Mouse (Mus musculus): ENCODE results near the gene Pheta1.

Pheta1 gene

DNA sequence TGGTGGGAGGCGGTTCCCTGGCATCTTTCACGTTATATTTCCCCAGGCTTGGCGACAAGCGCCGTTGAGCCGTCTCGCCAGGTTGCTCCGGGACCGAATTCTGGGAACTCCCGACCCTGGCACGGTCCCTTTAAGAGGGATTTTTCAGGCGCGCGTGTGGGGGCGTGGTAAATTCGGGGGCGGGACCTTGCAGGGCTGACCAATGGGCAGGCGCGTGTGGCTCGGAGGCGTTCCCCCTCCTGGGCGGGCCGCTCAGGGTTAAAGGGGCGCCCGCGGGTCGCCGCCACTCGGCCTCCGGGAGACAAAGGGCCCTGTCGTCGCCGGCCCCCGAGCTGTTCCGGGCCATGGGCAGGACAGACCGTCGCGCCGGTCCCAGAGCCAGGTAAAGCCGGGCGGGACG, at the start of gene Pheta1:
TSS of gene Pheta1 (plus strand) at position 242 of the 400 bp plus-strand sequence.
- peak; percentile 95 for DNase-seq

DNA sequence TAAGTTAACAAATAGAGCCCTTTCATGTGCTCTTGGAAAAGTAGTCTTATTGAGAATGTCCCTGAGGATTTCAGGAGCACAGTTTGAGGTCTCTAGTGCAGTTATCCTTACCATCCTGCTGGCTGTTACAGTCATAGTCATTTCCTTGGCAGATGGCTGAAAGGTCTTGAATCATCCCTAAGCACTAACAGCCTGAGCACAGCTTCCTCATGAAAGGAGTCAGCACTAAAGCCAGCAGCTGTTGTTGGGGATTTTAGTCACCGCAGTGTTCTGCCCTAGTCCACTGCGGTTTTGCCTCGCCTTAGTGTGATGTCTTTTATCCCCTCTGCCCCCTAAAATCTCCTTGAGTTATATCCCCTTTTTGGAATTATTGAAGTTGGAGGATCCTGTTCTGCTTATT, 41.6 kb upstream of the Pheta1 start:
- no peak for DNase-seq

DNA sequence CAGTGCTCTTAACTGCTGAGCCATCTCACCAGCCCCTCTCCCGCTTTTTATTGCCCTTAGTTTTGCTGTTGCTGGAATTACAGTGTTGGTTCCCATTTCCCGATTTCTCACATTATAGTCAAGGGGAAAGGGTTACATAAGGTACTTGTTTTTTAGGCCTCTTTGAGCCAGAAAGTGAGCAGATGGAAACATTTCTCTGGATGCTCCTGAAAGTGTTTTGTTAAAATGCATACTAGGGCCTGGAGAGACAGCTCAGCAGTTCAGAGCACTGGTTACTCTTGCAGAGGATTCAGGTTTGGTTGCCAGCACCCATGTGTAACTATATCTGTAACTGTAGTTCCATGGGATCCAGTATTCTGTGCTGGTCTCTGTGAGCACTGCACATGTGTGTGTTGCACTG, 40.6 kb upstream of the Pheta1 start:
- DNase-seq = no peak

DNA sequence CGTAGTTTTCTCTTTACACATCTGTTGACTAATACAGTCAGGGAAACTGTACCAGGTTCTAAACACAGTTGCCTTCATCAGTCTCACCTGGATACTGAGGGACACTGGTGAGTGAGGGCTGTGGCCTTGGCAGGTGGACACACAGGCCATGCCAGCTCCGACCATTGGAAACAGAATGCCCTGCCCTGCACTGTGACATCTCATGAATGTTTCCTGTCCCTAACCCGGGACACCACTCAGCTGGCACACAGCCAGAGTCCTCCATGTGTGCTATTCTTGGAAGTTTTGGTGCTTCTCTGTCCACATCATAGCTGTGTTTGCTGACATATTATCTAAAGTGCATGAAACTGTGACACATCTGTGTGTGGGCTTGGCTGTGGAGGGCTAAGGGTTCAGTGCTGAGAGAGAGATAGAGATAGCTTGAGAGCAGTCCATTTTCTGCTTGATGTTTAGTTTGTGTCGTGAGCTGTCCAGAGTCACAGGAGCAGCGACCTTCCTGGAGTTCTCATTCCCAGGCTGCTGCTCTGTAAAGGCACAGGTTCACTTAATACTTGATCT, 39.0 kb upstream of the Pheta1 start:
- no peak for DNase-seq

DNA sequence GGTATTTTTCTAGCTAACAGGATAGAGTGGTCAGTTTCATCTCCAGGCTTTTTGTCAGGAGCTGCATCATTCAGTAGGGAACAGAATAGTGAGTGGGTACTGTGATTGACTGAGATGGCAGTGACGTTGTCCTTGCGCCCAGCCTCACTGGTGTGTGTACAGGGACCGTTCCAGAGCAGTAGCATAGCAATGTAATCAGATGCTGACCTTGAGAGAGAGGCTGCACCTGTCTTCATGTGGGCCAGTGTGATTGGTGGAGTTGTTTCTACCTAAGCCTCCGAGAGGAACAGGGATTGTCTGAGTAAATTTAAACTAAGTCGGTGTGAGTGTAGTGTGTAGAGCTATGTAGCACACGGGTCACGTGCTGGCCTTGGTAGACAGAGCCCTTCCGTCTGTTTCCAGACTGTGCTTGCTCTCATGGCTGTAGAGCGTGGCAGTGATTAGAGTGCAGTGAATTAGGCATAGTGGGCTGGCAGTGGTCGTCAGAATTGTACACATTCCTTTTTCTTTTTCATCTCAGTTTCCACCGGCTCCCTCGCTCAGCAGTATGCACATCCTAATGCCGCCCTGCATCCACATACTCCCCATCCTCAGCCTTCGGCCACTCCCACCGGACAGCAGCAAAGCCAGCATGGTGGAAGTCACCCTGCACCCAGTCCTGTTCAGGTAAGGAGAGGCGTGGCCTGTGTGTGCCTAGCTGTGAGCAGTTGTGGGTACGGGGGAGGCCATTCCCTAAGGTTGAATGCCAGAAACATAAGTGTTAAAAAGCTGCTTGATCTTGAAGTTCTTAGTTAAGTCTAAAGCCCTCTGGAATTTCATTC, 38.2 kb upstream of the Pheta1 start:
- DNase-seq = no peak

DNA sequence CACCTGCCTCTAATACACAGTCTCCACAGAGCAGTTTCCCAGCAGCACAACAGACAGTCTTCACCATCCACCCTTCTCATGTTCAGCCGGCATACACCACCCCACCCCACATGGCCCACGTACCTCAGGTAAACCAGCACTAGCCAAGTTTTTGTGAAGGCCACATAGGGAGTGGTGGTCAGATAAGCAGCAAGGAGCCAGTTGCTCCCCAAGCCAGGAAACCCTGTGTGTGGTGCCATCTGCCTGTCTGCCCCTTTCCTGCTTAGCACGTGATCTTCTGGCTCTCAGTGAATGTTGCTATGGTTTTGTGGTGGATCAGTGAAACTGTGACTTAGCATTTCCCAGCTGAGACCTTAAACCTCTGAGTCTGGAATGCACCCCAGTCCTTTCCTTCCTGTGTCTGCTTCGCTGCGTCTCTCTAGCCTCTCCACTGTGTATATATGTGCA, 37.3 kb upstream of the Pheta1 start:
- DNase-seq = no peak

DNA sequence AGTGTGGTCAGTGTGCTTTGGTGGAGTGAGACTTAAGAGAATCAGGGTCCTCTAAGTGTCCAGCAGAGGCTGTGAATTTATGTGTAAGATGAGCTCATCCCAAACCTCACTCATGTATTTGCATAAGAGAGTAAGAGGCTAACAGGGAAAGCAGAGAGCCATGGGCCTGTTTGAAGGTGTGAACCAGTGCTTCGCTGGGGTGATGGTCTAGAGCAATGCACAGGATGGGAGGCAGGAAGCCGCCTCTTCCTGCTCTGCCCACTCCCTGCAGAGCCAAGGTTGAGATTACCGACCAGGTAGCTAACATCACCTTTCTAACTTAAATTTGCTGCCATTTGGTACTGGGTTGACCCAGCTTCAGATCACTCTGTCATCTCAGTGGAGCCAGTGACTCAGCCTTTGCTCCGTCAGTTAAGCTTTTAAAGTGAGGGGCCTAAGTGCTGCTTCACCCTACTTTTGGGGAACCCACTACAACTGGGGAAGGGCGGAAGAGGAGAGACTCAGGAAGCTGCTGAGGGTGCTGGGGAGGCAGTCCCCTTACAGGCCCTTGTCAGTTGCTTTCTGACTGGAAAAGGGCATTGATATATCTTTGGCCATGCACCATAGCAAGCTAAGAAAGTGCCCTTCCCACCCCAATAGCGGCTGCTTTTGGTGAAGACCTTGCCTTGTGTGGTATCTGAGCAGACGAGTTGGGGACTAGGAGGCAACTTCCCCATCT, 36.1 kb upstream of the Pheta1 start:
- no peak for DNase-seq

DNA sequence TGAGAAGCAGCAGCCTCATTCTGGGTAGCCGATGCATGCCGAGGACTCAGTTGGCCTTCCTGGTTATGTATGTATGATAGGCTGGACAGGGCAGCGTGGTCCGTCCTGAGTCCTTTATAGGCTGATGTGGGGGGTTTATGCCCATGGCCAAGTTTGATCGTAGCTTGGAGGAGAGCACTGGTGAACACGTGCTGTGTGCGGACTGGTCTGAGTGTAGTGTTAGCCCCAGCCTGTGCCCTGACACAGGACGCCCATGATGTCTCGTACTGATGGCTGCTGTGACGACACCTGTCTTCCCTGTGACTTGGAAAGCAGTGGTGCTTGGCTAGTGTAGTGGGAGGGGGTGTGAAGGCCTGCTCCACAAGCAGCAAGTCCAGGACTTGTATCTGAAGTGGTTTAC, 35.0 kb upstream of the Pheta1 start:
- no peak for DNase-seq

DNA sequence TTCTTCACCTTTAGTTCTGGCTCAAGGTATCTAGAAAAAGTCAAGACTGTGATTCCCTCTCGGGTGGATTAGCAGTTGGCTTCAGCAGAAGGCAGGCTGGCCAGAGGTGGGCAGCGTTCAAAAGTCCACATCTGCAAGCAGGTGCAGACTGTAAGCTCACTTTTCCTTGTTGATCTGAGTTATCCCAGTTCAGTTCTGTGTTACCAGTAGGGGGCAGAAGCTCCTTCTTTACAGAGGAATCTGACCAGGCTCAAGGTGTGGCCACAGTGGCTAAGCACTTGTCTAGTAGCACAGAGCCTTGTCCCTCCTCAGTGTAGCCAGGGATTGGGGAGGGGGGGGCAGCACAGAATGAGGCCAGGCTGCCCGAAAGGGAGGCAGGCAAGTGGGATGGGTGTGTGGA, 33.7 kb upstream of the Pheta1 start:
- peak; percentile 45 for DNase-seq

DNA sequence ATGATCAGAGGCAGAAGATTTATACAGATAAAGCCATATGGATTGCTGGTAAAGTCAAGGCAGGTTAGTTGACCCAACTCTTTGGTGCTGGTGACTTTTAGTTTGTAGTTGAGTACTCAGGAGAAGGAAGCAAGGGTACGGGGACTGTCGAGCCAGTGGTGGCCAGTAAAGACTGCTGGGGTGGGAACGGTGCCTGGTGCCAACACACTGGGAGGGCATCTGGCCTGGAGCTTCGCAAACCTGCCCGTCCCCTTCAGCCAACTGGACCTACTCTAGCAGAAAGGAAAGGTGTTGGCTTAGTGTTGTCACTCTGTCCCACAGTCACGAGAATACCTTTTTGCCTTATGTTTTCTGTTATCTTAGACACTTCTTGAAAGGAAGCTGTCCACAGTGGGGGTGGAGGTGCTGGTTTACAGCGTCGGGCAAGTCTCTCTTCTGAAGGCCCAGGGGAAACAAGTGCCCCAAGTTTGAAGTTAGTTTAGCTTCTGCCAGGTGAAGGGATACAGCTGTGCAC, 32.9 kb upstream of the Pheta1 start:
- no peak for DNase-seq

DNA sequence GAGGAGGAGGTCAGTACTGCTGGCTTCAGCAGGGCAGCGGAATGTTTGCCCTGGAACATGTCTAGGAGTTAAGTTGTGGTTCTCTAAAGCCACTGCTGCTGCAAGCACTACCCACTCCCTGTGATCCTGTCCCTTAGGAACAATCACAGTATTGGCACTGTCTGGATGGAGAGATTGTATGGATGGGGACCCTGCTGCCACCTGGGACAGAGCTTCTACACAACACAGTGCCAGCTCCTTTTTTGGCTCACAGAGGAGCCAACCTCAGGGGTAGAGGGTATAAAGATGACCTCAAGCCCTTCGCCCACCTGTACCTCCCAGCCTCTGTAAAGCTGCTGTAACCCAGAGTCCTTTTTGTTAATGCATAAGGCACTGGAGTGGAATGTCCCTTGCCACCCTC, 32.2 kb upstream of the Pheta1 start:
- DNase-seq = no peak

DNA sequence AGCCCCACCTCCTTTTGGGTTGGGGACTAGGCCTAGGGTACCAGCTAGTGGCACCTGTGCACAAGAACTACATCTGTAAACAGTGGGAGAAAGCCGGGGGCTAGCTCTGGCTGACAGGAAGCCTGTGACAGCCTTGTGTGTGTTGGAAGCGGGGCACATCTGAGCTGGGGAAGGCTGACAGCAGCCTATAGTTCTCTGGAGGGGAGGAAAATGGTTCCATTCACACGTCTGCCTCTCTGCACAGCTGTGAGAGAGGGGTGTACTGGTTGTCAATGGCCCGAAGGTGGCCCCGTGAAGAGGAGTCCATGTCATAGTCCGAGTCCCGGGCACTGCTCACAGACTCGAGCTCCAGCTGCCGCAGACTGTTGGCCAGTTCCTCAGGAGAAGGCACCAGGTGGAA, 31.2 kb upstream of the Pheta1 start:
- DNase-seq = no peak

DNA sequence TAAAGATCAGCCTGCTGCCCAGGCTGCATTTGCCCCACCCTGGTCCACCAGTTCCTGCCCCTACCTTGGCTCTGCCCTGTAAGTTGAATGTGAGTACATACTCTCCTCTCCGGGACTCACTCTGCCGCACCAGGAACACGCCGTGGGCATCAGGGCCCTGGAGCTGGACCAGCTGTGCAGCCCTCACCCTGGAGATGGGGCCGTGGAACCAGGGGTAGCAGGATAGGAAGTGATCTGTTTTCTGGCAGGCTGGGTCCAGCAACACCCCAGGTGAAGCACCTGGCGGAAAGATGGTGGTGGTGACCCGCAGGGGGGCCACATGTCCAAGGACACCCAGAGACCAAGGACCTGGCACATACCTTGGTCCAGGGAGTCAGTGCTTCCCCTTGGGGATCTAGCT, 30.4 kb upstream of the Pheta1 start:
- DNase-seq = no peak

DNA sequence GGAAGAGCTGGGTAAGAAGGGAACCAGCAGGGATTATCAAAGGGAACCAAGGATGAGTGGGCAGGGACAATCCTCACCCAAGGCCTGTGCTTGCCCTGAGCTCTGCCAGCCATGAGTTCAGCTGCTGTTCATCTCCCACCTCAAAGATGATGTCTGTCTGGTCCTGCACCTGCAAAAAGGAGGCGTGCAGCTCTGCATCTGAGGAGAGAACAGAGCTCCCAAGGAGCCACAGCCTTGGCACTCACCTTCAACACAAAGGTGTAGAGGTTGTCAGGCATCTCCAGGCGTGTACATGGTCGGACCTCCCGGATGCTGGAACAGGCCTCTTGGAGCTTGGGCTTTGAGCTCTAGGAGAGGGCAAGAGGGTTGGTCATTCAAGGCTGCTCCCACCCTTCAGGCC, 29.9 kb upstream of the Pheta1 start:
- no peak for DNase-seq

DNA sequence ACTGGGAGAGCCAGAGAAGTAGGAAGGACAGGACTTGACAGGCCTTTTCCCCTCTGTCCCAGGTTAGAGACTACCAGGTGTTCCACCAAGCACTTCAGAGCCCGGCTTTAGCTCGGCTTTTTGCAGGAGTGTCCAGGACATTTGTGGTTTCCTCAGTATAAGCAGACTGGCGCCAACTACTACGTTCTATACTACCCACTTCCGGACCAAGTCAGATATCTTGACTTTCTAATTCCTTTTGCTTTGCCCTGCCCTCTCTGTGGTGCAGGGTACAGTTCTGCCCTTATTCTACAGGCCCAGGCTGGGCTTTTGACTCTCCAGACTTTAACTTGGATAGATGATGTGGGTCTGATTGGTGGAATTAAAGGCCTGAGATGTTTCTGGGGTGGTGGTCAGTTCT, 29.2 kb upstream of the Pheta1 start:
- DNase-seq = no peak

DNA sequence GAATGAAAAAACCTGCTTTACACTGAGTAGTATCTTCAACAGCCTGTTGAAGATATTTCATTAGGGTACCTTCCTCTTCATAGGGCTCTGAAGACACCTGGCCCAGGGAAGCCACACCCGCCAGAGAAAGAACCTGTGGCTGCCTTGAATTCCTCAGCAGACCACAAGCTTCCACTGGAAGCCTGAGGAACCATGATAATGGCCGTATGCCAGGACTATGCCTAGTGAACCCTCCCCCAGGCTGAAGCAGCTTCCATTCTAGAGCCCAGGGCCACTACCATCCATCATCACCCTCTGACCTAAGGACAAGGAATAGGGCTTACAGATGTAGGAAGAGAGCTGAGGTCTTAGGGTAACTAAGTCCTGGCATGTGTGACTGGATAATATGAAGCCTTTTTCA, 28.6 kb upstream of the Pheta1 start:
- no peak for DNase-seq

DNA sequence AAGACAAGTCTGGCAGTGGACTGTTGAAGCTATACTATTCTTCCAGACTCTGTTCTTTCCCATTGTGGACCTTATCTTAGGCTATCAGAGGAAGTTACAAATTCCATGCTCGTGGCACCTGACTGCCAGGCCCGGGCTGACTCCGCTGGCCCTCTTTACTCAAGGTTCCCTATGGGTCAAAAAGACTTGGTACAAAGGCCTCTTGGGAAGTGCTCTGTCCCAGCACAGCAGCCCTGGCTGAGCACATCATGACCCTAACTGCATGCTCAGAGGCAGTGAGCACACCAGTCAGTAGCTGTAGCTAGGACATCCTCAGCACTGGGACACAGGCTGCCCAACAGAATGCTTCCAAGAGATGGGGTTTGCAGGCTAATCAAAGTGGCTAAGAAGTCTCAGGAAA, 28.1 kb upstream of the Pheta1 start:
- no peak for DNase-seq

DNA sequence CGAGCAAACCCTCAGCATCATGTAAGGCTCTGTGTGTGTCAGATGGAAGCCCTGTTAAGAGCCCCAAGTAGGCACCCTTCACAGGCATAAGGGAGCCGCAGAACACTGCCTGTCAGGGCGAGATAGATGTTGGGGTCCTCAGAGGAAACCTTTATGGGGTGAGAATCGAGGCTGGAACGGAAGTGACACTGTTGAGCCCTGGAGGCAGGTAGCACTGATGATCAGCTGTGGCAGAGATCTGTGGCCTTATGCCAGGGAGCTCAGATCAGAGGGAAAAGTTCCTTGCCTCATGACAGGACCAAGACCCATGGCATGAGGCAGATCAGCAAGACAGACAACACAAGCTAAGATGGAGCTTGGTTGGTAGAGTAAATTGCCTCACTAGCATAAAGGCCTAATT, 27.7 kb upstream of the Pheta1 start:
- no peak for DNase-seq

DNA sequence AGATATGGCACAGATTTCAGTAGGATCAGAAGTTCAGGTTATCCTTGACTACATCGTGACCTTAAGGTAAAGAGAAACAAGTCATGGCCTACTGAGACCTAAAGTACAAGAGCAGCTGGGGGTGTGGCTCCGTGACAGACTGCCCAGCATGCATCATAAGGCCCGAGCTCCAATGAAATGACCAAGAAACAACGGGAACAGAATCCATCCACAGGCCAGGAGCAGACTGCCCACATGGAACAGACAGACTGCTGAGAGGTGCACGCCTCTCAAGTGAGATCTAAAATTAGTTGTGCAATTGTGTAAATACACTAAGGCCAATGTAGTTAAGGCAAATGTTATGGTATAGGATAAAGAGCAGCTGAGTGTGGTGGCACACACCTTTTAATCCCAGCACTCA, 27.2 kb upstream of the Pheta1 start:
- DNase-seq = no peak

DNA sequence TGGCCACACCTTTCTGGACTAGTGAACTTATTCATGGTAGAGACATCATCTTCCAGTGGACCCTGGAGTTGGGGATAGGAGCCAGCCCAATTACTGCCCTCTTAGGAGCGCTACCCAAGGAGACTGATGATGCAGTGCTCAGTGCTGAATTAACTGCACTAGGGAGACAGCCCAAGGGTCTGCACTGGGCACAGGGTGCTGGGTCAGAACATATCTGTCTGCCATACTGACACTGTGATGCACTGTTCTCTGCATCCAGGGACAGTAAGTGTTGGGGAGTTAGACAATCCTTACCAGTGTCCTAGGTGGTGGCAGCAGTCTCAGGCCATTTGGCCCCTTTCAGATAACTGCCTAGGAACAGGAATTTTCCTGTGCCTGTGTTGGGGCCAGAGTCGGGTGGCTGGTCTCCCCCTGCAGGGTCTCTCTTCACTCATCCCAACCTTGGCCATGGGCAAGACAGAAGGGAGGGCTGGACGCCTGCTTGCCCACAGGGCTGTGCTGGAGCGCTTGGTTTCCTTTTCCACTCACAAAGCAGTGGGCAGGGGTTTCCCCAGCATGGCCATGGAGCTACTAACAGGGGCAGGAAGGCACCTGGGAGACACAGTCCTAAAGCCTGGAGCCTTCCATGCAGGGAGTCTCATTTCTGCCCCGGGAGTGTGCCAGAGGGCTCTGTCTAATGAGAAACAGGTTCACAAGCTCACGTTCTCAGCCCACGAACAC, 25.8 kb upstream of the Pheta1 start:
- no peak for DNase-seq

DNA sequence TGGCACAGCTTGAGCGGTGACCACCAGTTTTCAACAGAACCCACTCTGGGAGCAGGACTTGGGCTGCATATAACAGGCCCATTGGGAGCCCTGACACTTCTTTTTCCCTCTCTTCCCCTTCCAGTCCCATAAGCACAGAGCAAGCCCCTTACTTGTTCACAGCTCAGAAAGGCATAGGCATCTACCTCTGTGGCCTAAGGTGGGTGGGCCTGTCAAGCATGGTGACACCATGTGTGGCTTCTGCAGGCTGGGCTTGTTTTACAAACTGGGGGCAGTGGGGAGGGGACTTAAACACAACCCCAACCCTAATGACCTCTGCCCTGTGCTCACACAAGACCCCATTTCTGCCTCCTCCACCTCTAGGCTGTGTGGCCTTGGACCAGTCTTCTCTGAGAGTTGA, 25.1 kb upstream of the Pheta1 start:
- no peak for DNase-seq

DNA sequence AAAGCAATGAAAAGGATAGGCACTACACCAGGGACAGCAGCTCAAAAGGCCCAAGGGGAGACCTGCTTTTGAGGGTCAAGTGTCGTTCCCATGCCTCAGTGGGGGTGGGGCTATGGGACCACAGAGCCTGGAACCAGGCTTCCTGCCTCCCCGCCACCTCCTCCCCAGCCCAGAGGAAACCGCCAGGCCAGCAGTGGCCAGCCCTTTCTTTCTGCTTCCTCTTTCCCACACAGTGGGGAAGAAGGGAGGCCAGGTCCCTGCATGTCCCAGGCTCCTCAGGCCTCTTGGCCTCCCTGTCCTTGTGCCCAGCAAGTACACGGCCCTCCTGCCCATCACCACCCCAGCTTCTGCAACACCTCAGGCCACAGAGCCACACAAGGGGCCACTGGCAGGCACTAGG, 24.7 kb upstream of the Pheta1 start:
- DNase-seq = peak; percentile 48

DNA sequence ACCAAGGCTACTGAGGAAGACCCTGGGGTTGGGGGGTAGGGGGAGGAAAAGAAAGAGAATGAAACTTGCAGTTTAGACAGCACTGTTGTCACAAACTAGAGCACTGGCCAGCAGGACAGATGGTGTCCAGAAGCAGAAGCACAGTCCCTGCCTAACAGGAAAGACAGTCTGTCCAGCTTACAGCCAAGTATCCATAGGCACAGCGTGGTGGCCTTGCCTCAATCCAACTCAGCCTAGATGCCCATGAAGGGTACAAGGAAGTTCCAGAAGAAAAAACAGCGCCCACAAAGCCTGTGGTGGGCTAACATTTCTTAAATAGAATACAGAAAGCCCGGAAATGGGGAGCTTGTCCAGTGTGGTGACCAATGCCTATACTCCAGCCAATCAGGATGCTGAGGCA, 23.2 kb upstream of the Pheta1 start:
- no peak for DNase-seq

Data from liver (tissue).